Mouse (Mus musculus): ENCODE results near the gene Calm5.

DNA sequence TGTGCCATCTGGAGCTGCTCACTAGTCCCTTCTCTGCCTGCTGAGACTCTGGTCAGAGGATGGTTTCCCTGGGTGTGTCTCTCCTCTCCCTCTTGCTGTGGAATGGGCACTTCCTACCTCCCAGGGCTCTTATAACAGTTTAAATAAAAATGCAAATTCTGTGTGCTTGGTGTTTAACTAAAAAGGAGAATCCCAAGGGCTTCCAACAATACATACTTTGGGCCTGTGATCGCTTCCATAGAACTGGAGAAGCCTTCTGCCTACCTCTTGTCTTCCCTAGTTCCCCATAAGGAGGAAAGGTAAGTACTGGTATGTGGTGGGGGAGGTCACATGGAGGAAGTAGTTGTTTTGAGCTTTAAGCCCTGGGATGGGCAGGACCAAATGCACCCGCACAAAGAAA is 883 bp downstream of the Calm5 start:
- TF ChIP-seq CTCF (IDR thresholded peaks at IDR 0.05; ENCODE audit: low read depth) (no peak), EP300 (IDR thresholded peaks at IDR 0.05; ENCODE audit: low read depth) (no peak)
